8 mouse cellular contexts compared by ENCODE assay signal in the genomic region with DNA sequence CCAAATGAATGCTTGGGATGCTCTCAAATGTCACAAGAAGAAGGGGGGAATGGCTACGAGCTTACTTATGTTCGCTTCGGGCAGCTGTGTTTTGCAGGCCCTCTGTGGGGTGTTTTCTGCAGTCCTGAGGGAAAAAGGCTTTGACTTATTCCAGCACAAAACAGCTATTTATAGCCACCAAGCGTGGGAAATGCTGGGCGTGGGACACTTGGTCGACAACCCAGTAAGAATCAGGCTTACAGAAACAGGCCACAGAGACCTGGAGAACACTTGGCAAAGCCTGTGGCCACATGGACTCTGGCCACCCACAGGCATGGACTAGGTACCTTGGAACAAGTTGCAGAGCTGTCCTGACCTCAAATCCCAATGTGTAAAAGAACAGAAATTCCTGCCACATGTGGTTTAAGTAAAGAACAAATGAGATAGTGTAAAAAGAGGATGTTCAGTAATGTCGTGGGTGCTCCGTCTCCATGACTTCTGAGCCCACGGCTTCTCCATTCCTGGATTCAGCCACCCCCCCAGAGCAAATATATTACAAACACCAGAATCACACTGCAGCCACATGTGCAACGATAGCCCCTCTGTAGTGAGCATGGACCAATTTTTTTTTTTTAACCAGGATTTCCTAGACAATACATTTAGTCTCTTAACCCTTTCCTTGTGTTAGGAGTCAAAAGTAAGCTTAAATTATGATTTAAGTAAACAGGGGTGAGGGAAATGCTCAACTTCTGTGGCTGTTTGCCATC. TPM values are rescaled to one million over a fixed set of nuclear protein-coding genes. Genes with fewer than 3 reads are reported as not detected.
DNase-seq lines count a peak whose midpoint lies in the region; ATAC-seq and TF ChIP-seq lines count a peak whose summit lies in the region.

No protein-coding gene starts in this region.

- no peaks in the 10 kb centered on the region for H3K9me3 ChIP-seq in midbrain, postnatal 0 days (ENCODE audit: low read length)
- no peaks in the 10 kb centered on the region for H3K9me3 ChIP-seq in midbrain, embryonic 13.5 days
- no peaks in the 10 kb centered on the region for H3K9me3 ChIP-seq in hindbrain, embryonic 14.5 days (ENCODE audit: control insufficient read depth, low read length)

- ATAC-seq in midbrain, postnatal 0 days (ENCODE audit: low FRiP score), result peak; percentile 47; the same call in 1 of the 2 replicates
- no peak for ATAC-seq in midbrain, embryonic 13.5 days
- peak; percentile 38; the same call in 1 of the 2 replicates for ATAC-seq in hindbrain, embryonic 14.5 days (ENCODE audit: low FRiP score)

- no peak overlapping the region for H3K4me2 ChIP-seq in midbrain, postnatal 0 days (ENCODE audit: low read depth, low read length, poor library complexity, severe bottlenecking)
- H3K4me2 ChIP-seq in midbrain, embryonic 13.5 days (replicated peaks), result no peak overlapping the region
- no peak overlapping the region for H3K4me2 ChIP-seq in hindbrain, embryonic 14.5 days (replicated peaks)

- peaks cover 10% of the 10 kb centered on the region; the same call in 1 of the 2 replicates for H3K4me1 ChIP-seq in midbrain, postnatal 0 days (ENCODE audit: insufficient read depth, low read length)
- H3K4me1 ChIP-seq in midbrain, embryonic 13.5 days (replicated peaks), result peaks cover 3% of the 10 kb centered on the region
- peaks cover 19% of the 10 kb centered on the region for H3K4me1 ChIP-seq in hindbrain, embryonic 14.5 days (replicated peaks; ENCODE audit: control insufficient read depth, insufficient read depth, low read length)
- H3K4me1 ChIP-seq in olfactory bulb, adult 2 months (ENCODE audit: control insufficient read depth, insufficient read depth, low read length), result peaks cover 25% of the 10 kb centered on the region

- no peak overlapping the region for H3K4me3 ChIP-seq in midbrain, postnatal 0 days (ENCODE audit: low read depth, low read length)
- no peak overlapping the region for H3K4me3 ChIP-seq in midbrain, embryonic 13.5 days (replicated peaks)
- H3K4me3 ChIP-seq in hindbrain, embryonic 14.5 days (replicated peaks; ENCODE audit: low read length), result no peak overlapping the region
- no peak overlapping the region for H3K4me3 ChIP-seq in olfactory bulb, adult 2 months (ENCODE audit: insufficient read depth, low read depth, low read length)

- 43% methylated on average over 10 of the region's 10 CpGs for WGBS in midbrain, postnatal 0 days
- WGBS in midbrain, embryonic 13.5 days, result 59% methylated on average over 10 of the region's 10 CpGs
- 44% methylated on average over 10 of the region's 10 CpGs for WGBS in hindbrain, embryonic 14.5 days
- 23% methylated on average over 10 of the region's 10 CpGs for WGBS in olfactory bulb, adult 2 months

- DNase-seq in midbrain, postnatal 0 days (ENCODE audit: low spot score), result peak; percentile 73
- peak; percentile 50 to 53 for DNase-seq in frontal cortex, postnatal 25 days (ENCODE audit: low spot score in 2 of 2)
- DNase-seq in hindbrain, embryonic 14.5 days (ENCODE audit: low spot score), result peak; percentile 35
- DNase-seq in left cerebral cortex, adult 8-10 months (ENCODE audit: low spot score in 2 of 2), result peak; percentile 58 to 83
- DNase-seq in retina, postnatal 1 day, result no peak
- DNase-seq in natural killer cell, adult 2 months (ENCODE audit: low spot score in 2 of 2), result no peak

- no peak for TF ChIP-seq POLR2A in olfactory bulb, adult 2 months (IDR thresholded peaks at IDR 0.05; ENCODE audit: insufficient read depth, low read depth, low read length)

- H3K27ac ChIP-seq in midbrain, postnatal 0 days (ENCODE audit: low read depth, low read length), result 0 out of 2 replicates have a peak overlapping the region, but pooled peaks have one; percentile 38
- no peak overlapping the region for H3K27ac ChIP-seq in midbrain, embryonic 13.5 days
- H3K27ac ChIP-seq in hindbrain, embryonic 14.5 days, result peak overlapping the region; percentile 54; the same call in 1 of the 2 replicates
- peak overlapping the region; percentile 73; the same call in 1 of the 2 replicates for H3K27ac ChIP-seq in olfactory bulb, adult 2 months (ENCODE audit: insufficient read depth, low read depth, low read length)

- H3K9ac ChIP-seq in midbrain, postnatal 0 days (replicated peaks; ENCODE audit: low read length, poor library complexity, severe bottlenecking), result no peak overlapping the region
- no peak overlapping the region for H3K9ac ChIP-seq in midbrain, embryonic 13.5 days (replicated peaks)
- no peak overlapping the region for H3K9ac ChIP-seq in hindbrain, embryonic 14.5 days

- H3K27me3 ChIP-seq in midbrain, postnatal 0 days (ENCODE audit: insufficient read depth, low read length), result no peaks in the 10 kb centered on the region
- H3K27me3 ChIP-seq in midbrain, embryonic 13.5 days, result no peaks in the 10 kb centered on the region
- no peaks in the 10 kb centered on the region for H3K27me3 ChIP-seq in hindbrain, embryonic 14.5 days (ENCODE audit: control insufficient read depth, insufficient read depth, low read length)

- TF ChIP-seq CTCF in midbrain, postnatal 0 days (IDR thresholded peaks at IDR 0.05), result no peak
- TF ChIP-seq CTCF in olfactory bulb, adult 2 months (IDR thresholded peaks at IDR 0.05; ENCODE audit: insufficient read depth, low read depth, low read length), result no peak

- no peaks in the 10 kb centered on the region for H3K36me3 ChIP-seq in midbrain, postnatal 0 days (ENCODE audit: insufficient read depth, low read length)
- H3K36me3 ChIP-seq in midbrain, embryonic 13.5 days, result no peaks in the 10 kb centered on the region
- H3K36me3 ChIP-seq in hindbrain, embryonic 14.5 days (replicated peaks; ENCODE audit: control insufficient read depth, insufficient read depth), result no peaks in the 10 kb centered on the region

RNA-seq across cellular contexts. Expression of gene Ggta1, which starts 45.7 kb away (rescaled TPM):
- 5.1 and 5.4 TPM in 2 replicates for total RNA-seq in midbrain, postnatal 0 days (2014; rRNA removed)
- polyA plus RNA-seq in midbrain, postnatal 0 days (2015; fragmentation: Nextera tagmentation; extraction: Ambion mirVana), result 3.8 and 3.9 TPM in 2 replicates
- polyA plus RNA-seq in midbrain, embryonic 13.5 days (2015; fragmentation: Nextera tagmentation; extraction: Ambion mirVana), result 4.8 and 5.0 TPM in 2 replicates
- 7.8 and 8.4 TPM in 2 replicates for polyA plus RNA-seq in hindbrain, embryonic 14.5 days (2014; fragmentation: Nextera tagmentation; extraction: Ambion mirVana)
- 1 to 10 TPM; 4.0 to 7.7 (median 5.6) TPM for total RNA-seq in left cerebral cortex, adult 8-10 months (2022)
- polyA plus RNA-seq in olfactory bulb, adult 2 months (2012; ENCODE audit: insufficient read depth, insufficient read length, low replicate concordance, missing spikeins), result not detected in 2 replicates

RNA-seq across cellular contexts. Expression of gene Dab2ip, which starts 49.3 kb away (rescaled TPM):
- total RNA-seq in midbrain, postnatal 0 days (2014; rRNA removed), result 161 and 175 TPM in 2 replicates
- polyA plus RNA-seq in midbrain, postnatal 0 days (2015; fragmentation: Nextera tagmentation; extraction: Ambion mirVana), result 71.5 and 73.3 TPM in 2 replicates
- polyA plus RNA-seq in midbrain, embryonic 13.5 days (2015; fragmentation: Nextera tagmentation; extraction: Ambion mirVana), result 36.2 and 36.3 TPM in 2 replicates
- 48.4 and 52.2 TPM in 2 replicates for polyA plus RNA-seq in hindbrain, embryonic 14.5 days (2014; fragmentation: Nextera tagmentation; extraction: Ambion mirVana)
- 100 to 1,000 TPM; 108 to 124 (median 115) TPM for total RNA-seq in left cerebral cortex, adult 8-10 months (2022)
- polyA plus RNA-seq in olfactory bulb, adult 2 months (2012; ENCODE audit: insufficient read depth, insufficient read length, low replicate concordance, missing spikeins), result not detected in 2 replicates

Comparison
In these comparisons a context has a peak if more than half of its experiments do, and no peak if none do; other contexts are left out.
1. DNase-seq: peak in midbrain, postnatal 0 days (single experiment), frontal cortex, postnatal 25 days (2 of 2), hindbrain, embryonic 14.5 days (single experiment) and left cerebral cortex, adult 8-10 months (2 of 2); none in retina, postnatal 1 day (single experiment) and natural killer cell, adult 2 months (0 of 2).